Mouse (Mus musculus): ENCODE results near the gene Ppp5c. TPM values are rescaled to one million over a fixed set of nuclear protein-coding genes. Genes with fewer than 3 reads are reported as not detected.

The Ppp5c gene
- polyA plus RNA-seq, 1 experiment = 126 TPM

- no peaks in the 10 kb centered on the region for H3K36me3 ChIP-seq (ENCODE audit: control insufficient read depth, insufficient read depth)
- no peak for TF ChIP-seq E2F4 (IDR thresholded peaks at IDR 0.05; ENCODE audit: insufficient read depth)
- TF ChIP-seq MYOG (IDR thresholded peaks at IDR 0.05; ENCODE audit: control insufficient read depth in 1 of 3, insufficient read depth in 1 of 3, insufficient read length in 2 of 3, low read depth in 2 of 3) = no peak
- TF ChIP-seq MYOD1 (IDR thresholded peaks at IDR 0.05; ENCODE audit: control insufficient read depth in 1 of 3, insufficient read length in 2 of 3, low read depth in 2 of 3) = no peak
- no peak for TF ChIP-seq SRF (IDR thresholded peaks at IDR 0.05; ENCODE audit: control insufficient read depth, insufficient read length, low read depth)
- no peak for TF ChIP-seq CEBPB (IDR thresholded peaks at IDR 0.05; ENCODE audit: insufficient read depth, poor library complexity, severe bottlenecking)
- TF ChIP-seq POLR2A (IDR thresholded peaks at IDR 0.05; ENCODE audit: insufficient read length, low read depth) = no peak
- TF ChIP-seq TCF12 (IDR thresholded peaks at IDR 0.05; ENCODE audit: insufficient read depth, poor library complexity, severe bottlenecking) = no peak
- TF ChIP-seq POLR2AphosphoS2 (IDR thresholded peaks at IDR 0.05; ENCODE audit: insufficient read length, low read depth) = no peak
- TF ChIP-seq USF1 (IDR thresholded peaks at IDR 0.05; ENCODE audit: low read depth) = no peak
- no peak for TF ChIP-seq TCF3 (IDR thresholded peaks at IDR 0.05; ENCODE audit: insufficient read length, low read depth)
- TF ChIP-seq MAX (IDR thresholded peaks at IDR 0.05; ENCODE audit: low read depth) = no peak
- no peak for TF ChIP-seq REST (IDR thresholded peaks at IDR 0.05; ENCODE audit: insufficient read depth, insufficient read length)
- H3K4me3 ChIP-seq = no peak overlapping the region
- H3K27me3 ChIP-seq (ENCODE audit: control insufficient read depth, insufficient read depth, insufficient read length) = peaks cover 9% of the 10 kb centered on the region
- no peak overlapping the region for H3K4me2 ChIP-seq (ENCODE audit: low read depth)
- H3K79me2 ChIP-seq (ENCODE audit: control insufficient read depth, insufficient read depth) = no peaks in the 10 kb centered on the region
- H3ac ChIP-seq (ENCODE audit: control insufficient read depth, insufficient read length) = no peak overlapping the region
These were observed 23.3 kb upstream of the Ppp5c start for GRCm38 (mm10) chr7:17050933-17051594.

- Histone ChIP-seq H3K4me2 (ENCODE audit: low read depth) (no peak overlapping the region), H3K36me3 (ENCODE audit: control insufficient read depth, insufficient read depth) (no peaks in the 10 kb centered on the region), H3K27me3 (ENCODE audit: control insufficient read depth, insufficient read depth, insufficient read length) (peaks cover 9% of the 10 kb centered on the region), H3K4me3 (no peak overlapping the region), H3K79me2 (ENCODE audit: control insufficient read depth, insufficient read depth) (no peaks in the 10 kb centered on the region), H3ac (ENCODE audit: control insufficient read depth, insufficient read length) (no peak overlapping the region)
- TF ChIP-seq MYOD1 (IDR thresholded peaks at IDR 0.05; ENCODE audit: control insufficient read depth in 1 of 3, insufficient read length in 2 of 3, low read depth in 2 of 3) (no peak), SRF (IDR thresholded peaks at IDR 0.05; ENCODE audit: control insufficient read depth, insufficient read length, low read depth) (no peak), USF1 (IDR thresholded peaks at IDR 0.05; ENCODE audit: low read depth) (no peak), MYOG (IDR thresholded peaks at IDR 0.05; ENCODE audit: control insufficient read depth in 1 of 3, insufficient read depth in 1 of 3, insufficient read length in 2 of 3, low read depth in 2 of 3) (no peak), TCF12 (IDR thresholded peaks at IDR 0.05; ENCODE audit: insufficient read depth, poor library complexity, severe bottlenecking) (no peak), POLR2AphosphoS2 (IDR thresholded peaks at IDR 0.05; ENCODE audit: insufficient read length, low read depth) (no peak), REST (IDR thresholded peaks at IDR 0.05; ENCODE audit: insufficient read depth, insufficient read length) (no peak), E2F4 (IDR thresholded peaks at IDR 0.05; ENCODE audit: insufficient read depth) (no peak), MAX (IDR thresholded peaks at IDR 0.05; ENCODE audit: low read depth) (no peak), TCF3 (IDR thresholded peaks at IDR 0.05; ENCODE audit: insufficient read length, low read depth) (no peak), POLR2A (IDR thresholded peaks at IDR 0.05; ENCODE audit: insufficient read length, low read depth) (no peak), CEBPB (IDR thresholded peaks at IDR 0.05; ENCODE audit: insufficient read depth, poor library complexity, severe bottlenecking) (no peak)
These were observed 22.8 kb upstream of the Ppp5c start for GRCm38 (mm10) chr7:17050491-17050890.

GRCm38 (mm10) chr7:17048431-17049190, 20.9 kb upstream of the Ppp5c start:
- no peak overlapping the region for H3K4me3 ChIP-seq
- peaks cover 9% of the 10 kb centered on the region for H3K27me3 ChIP-seq (ENCODE audit: control insufficient read depth, insufficient read depth, insufficient read length)
- H3K4me2 ChIP-seq (ENCODE audit: low read depth) = no peak overlapping the region
- H3ac ChIP-seq (ENCODE audit: control insufficient read depth, insufficient read length) = no peak overlapping the region
- TF ChIP-seq USF1 (IDR thresholded peaks at IDR 0.05; ENCODE audit: low read depth) (no peak), SRF (IDR thresholded peaks at IDR 0.05; ENCODE audit: control insufficient read depth, insufficient read length, low read depth) (no peak), E2F4 (IDR thresholded peaks at IDR 0.05; ENCODE audit: insufficient read depth) (no peak), MYOD1 (IDR thresholded peaks at IDR 0.05; ENCODE audit: control insufficient read depth in 1 of 3, insufficient read length in 2 of 3, low read depth in 2 of 3) (no peak), MAX (IDR thresholded peaks at IDR 0.05; ENCODE audit: low read depth) (no peak), POLR2AphosphoS2 (IDR thresholded peaks at IDR 0.05; ENCODE audit: insufficient read length, low read depth) (no peak), TCF3 (IDR thresholded peaks at IDR 0.05; ENCODE audit: insufficient read length, low read depth) (no peak), TCF12 (IDR thresholded peaks at IDR 0.05; ENCODE audit: insufficient read depth, poor library complexity, severe bottlenecking) (no peak), REST (IDR thresholded peaks at IDR 0.05; ENCODE audit: insufficient read depth, insufficient read length) (no peak), MYOG (IDR thresholded peaks at IDR 0.05; ENCODE audit: control insufficient read depth in 1 of 3, insufficient read depth in 1 of 3, insufficient read length in 2 of 3, low read depth in 2 of 3) (no peak), POLR2A (IDR thresholded peaks at IDR 0.05; ENCODE audit: insufficient read length, low read depth) (no peak), CEBPB (IDR thresholded peaks at IDR 0.05; ENCODE audit: insufficient read depth, poor library complexity, severe bottlenecking) (no peak)
- H3K79me2 ChIP-seq (ENCODE audit: control insufficient read depth, insufficient read depth) = no peaks in the 10 kb centered on the region
- no peaks in the 10 kb centered on the region for H3K36me3 ChIP-seq (ENCODE audit: control insufficient read depth, insufficient read depth)

- TF ChIP-seq POLR2A (IDR thresholded peaks at IDR 0.05; ENCODE audit: insufficient read length, low read depth) = no peak
- TF ChIP-seq REST (IDR thresholded peaks at IDR 0.05; ENCODE audit: insufficient read depth, insufficient read length) = no peak
- no peak for TF ChIP-seq SRF (IDR thresholded peaks at IDR 0.05; ENCODE audit: control insufficient read depth, insufficient read length, low read depth)
- TF ChIP-seq CEBPB (IDR thresholded peaks at IDR 0.05; ENCODE audit: insufficient read depth, poor library complexity, severe bottlenecking) = no peak
- TF ChIP-seq USF1 (IDR thresholded peaks at IDR 0.05; ENCODE audit: low read depth) = no peak
- TF ChIP-seq TCF3 (IDR thresholded peaks at IDR 0.05; ENCODE audit: insufficient read length, low read depth) = no peak
- no peak for TF ChIP-seq E2F4 (IDR thresholded peaks at IDR 0.05; ENCODE audit: insufficient read depth)
- TF ChIP-seq POLR2AphosphoS2 (IDR thresholded peaks at IDR 0.05; ENCODE audit: insufficient read length, low read depth) = no peak
- TF ChIP-seq TCF12 (IDR thresholded peaks at IDR 0.05; ENCODE audit: insufficient read depth, poor library complexity, severe bottlenecking) = no peak
- no peak for TF ChIP-seq MYOD1 (IDR thresholded peaks at IDR 0.05; ENCODE audit: control insufficient read depth in 1 of 3, insufficient read length in 2 of 3, low read depth in 2 of 3)
- TF ChIP-seq MAX (IDR thresholded peaks at IDR 0.05; ENCODE audit: low read depth) = no peak
- TF ChIP-seq MYOG (IDR thresholded peaks at IDR 0.05; ENCODE audit: control insufficient read depth in 1 of 3, insufficient read depth in 1 of 3, insufficient read length in 2 of 3, low read depth in 2 of 3) = no peak
- Histone ChIP-seq H3K27me3 (ENCODE audit: control insufficient read depth, insufficient read depth, insufficient read length) (peaks cover 9% of the 10 kb centered on the region), H3ac (ENCODE audit: control insufficient read depth, insufficient read length) (no peak overlapping the region), H3K36me3 (ENCODE audit: control insufficient read depth, insufficient read depth) (no peaks in the 10 kb centered on the region), H3K4me3 (no peak overlapping the region), H3K4me2 (ENCODE audit: low read depth) (no peak overlapping the region), H3K79me2 (ENCODE audit: control insufficient read depth, insufficient read depth) (no peaks in the 10 kb centered on the region)
These were observed 19.4 kb upstream of the Ppp5c start for GRCm38 (mm10) chr7:17047041-17047682.
